Mouse (Mus musculus): Measurements from ENCODE around the gene Btbd9. TPM values are rescaled to one million over a fixed set of nuclear protein-coding genes. Genes with fewer than 3 reads are reported as not detected.

Btbd9 gene
- polyA plus RNA-seq, 1 experiment from 2014 or later: 59.7 TPM

DNA sequence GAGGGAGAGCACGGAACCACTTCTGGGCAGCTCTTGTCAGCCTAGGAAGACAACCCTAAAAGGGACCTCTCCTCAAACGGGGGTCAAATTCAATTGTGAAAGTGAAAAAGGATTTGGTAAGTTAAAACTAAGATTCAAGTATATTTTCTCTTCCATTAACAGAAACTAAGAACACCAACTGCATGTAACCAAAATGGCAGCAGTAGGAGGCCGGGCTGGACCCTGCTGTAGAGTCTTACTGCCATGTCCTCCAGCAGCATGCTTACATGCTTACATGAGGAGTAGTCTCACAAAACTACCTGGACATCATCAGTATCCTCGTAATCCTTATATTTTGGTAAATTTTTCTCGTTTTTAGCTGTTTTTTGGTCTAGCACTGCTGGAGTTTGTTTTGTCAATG is 86.2 kb downstream of the Btbd9 start:
- H3K4me1 ChIP-seq (ENCODE audit: control insufficient read depth, insufficient read depth, low read length): peaks cover 3% of the 10 kb centered on the region; the same call in 1 of the 2 replicates
- ATAC-seq (ENCODE audit: low FRiP score) (no peak), DNase-seq (ENCODE audit: low spot score, missing footprints) (peak; percentile 87)
- H3K4me3 ChIP-seq (ENCODE audit: low read depth, low read length): no peak overlapping the region
- WGBS: 77% methylated on average over 5 of the region's 5 CpGs
- H3K27ac ChIP-seq (ENCODE audit: low read depth, low read length): no peak overlapping the region
- H3K4me2 ChIP-seq: no peak overlapping the region
- no peaks in the 10 kb centered on the region for H3K36me3 ChIP-seq (ENCODE audit: control insufficient read depth, insufficient read depth, low read length)
- no peak overlapping the region for H3K9ac ChIP-seq (ENCODE audit: low read length)
- H3K27me3 ChIP-seq (ENCODE audit: control insufficient read depth, insufficient read depth, low read length): no peaks in the 10 kb centered on the region
- H3K9me3 ChIP-seq (ENCODE audit: control insufficient read depth, low read length): no peaks in the 10 kb centered on the region

- ATAC-seq (ENCODE audit: low FRiP score) (peak; percentile 64; the same call in 1 of the 2 replicates), DNase-seq (ENCODE audit: low spot score, missing footprints) (peak; percentile 86)
- no peak overlapping the region for H3K9ac ChIP-seq (ENCODE audit: low read length)
- H3K27ac ChIP-seq (ENCODE audit: low read depth, low read length): no peak overlapping the region
- H3K4me2 ChIP-seq: no peak overlapping the region
- peaks cover 3% of the 10 kb centered on the region; the same call in 1 of the 2 replicates for H3K4me1 ChIP-seq (ENCODE audit: control insufficient read depth, insufficient read depth, low read length)
- no peaks in the 10 kb centered on the region for H3K9me3 ChIP-seq (ENCODE audit: control insufficient read depth, low read length)
- H3K27me3 ChIP-seq (ENCODE audit: control insufficient read depth, insufficient read depth, low read length): no peaks in the 10 kb centered on the region
- H3K4me3 ChIP-seq (ENCODE audit: low read depth, low read length): no peak overlapping the region
- 18% methylated on average over 7 of the region's 7 CpGs for WGBS
- no peaks in the 10 kb centered on the region for H3K36me3 ChIP-seq (ENCODE audit: control insufficient read depth, insufficient read depth, low read length)
Measured at GRCm38 (mm10) chr17:30489629-30490028, 86.7 kb downstream of the Btbd9 start.

- Histone ChIP-seq H3K27me3 (ENCODE audit: control insufficient read depth, insufficient read depth, low read length) (no peaks in the 10 kb centered on the region), H3K4me3 (ENCODE audit: low read depth, low read length) (no peak overlapping the region), H3K4me2 (no peak overlapping the region), H3K9ac (ENCODE audit: low read length) (no peak overlapping the region), H3K4me1 (ENCODE audit: control insufficient read depth, insufficient read depth, low read length) (0 out of 2 replicates have a peak, but pooled peaks cover 3% of the 10 kb centered on the region), H3K27ac (ENCODE audit: low read depth, low read length) (no peak overlapping the region), H3K36me3 (ENCODE audit: control insufficient read depth, insufficient read depth, low read length) (no peaks in the 10 kb centered on the region), H3K9me3 (ENCODE audit: control insufficient read depth, low read length) (no peaks in the 10 kb centered on the region)
- ATAC-seq (ENCODE audit: low FRiP score): no peak
- 93% methylated on average over 5 of the region's 5 CpGs for WGBS
- DNase-seq (ENCODE audit: low spot score, missing footprints): peak; percentile 61
Measured at GRCm38 (mm10) chr17:30487695-30488094, 88.6 kb downstream of the Btbd9 start.

- no peak overlapping the region for H3K4me3 ChIP-seq (ENCODE audit: low read depth, low read length)
- H3K27ac ChIP-seq (ENCODE audit: low read depth, low read length): no peak overlapping the region
- DNase-seq (ENCODE audit: low spot score, missing footprints) (peak; percentile 69), ATAC-seq (ENCODE audit: low FRiP score) (no peak)
- H3K9ac ChIP-seq (ENCODE audit: low read length): no peak overlapping the region
- H3K4me2 ChIP-seq: no peak overlapping the region
- H3K4me1 ChIP-seq (ENCODE audit: control insufficient read depth, insufficient read depth, low read length): 0 out of 2 replicates have a peak, but pooled peaks cover 3% of the 10 kb centered on the region
- no peaks in the 10 kb centered on the region for H3K36me3 ChIP-seq (ENCODE audit: control insufficient read depth, insufficient read depth, low read length)
- no peaks in the 10 kb centered on the region for H3K27me3 ChIP-seq (ENCODE audit: control insufficient read depth, insufficient read depth, low read length)
- no peaks in the 10 kb centered on the region for H3K9me3 ChIP-seq (ENCODE audit: control insufficient read depth, low read length)
- WGBS: 83% methylated on average over 4 of the region's 4 CpGs
Measured at GRCm38 (mm10) chr17:30485067-30485854, 91.0 kb downstream of the Btbd9 start.

DNA sequence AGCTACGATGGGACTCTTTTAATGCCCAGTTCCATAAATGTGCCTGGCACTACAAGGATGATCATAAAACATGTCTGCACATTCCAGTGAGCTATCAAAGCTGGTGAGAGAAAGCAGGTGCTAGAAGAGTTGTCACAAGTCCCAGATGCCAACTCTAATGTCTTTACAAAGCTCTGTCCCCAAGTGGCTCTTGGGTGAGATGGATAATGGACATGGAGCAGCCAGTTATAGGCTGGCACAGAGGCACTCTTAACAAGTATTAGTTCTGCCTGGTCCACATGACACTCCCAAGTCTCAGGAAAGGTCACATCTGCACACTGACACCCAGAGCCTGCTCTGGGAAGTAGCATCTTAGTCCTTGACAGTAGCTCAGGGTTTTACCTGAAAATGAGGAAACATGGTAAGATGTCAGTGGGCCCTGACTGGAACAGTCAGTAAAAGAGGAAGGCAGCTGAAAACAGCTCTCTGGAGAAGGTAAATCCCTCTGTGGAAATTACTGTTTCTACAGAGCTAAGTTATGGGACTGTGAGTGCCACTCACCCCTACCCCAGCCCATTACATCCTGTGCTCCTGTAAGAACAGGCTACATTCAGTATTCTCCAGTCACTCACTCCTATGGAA is 91.7 kb downstream of the Btbd9 start:
- DNase-seq (ENCODE audit: low spot score, missing footprints) (no peak), ATAC-seq (ENCODE audit: low FRiP score) (no peak)
- WGBS: 100% methylated on average over 1 of the region's 1 CpGs
- Histone ChIP-seq H3K27me3 (ENCODE audit: control insufficient read depth, insufficient read depth, low read length) (no peaks in the 10 kb centered on the region), H3K9ac (ENCODE audit: low read length) (no peak overlapping the region), H3K4me3 (ENCODE audit: low read depth, low read length) (no peak overlapping the region), H3K9me3 (ENCODE audit: control insufficient read depth, low read length) (no peaks in the 10 kb centered on the region), H3K27ac (ENCODE audit: low read depth, low read length) (no peak overlapping the region), H3K36me3 (ENCODE audit: control insufficient read depth, insufficient read depth, low read length) (no peaks in the 10 kb centered on the region), H3K4me2 (no peak overlapping the region), H3K4me1 (ENCODE audit: control insufficient read depth, insufficient read depth, low read length) (0 out of 2 replicates have a peak, but pooled peaks cover 2% of the 10 kb centered on the region)

DNA sequence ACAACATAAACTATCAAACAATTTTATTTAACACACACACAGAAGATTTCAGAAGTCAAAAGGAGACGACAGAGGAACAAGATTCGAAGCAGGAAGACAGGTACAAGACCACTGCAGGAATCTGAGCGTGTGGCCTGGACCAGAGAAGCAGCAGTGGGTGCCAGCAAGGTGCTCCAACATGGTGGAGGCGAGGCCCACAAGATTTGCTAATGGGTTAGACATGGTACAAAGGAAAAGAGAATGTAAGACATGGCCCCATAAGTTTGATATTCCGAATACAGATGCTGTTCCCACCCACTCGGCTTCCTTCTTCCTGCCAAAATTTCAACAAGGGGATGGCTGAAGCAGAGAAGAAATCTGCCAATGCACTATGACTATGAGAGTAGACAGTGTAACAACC is 94.5 kb downstream of the Btbd9 start:
- WGBS: 94% methylated on average over 6 of the region's 6 CpGs
- no peaks in the 10 kb centered on the region for H3K27me3 ChIP-seq (ENCODE audit: control insufficient read depth, insufficient read depth, low read length)
- no peak overlapping the region for H3K9ac ChIP-seq (ENCODE audit: low read length)
- ATAC-seq (ENCODE audit: low FRiP score) (no peak), DNase-seq (ENCODE audit: low spot score, missing footprints) (no peak)
- no peaks in the 10 kb centered on the region for H3K9me3 ChIP-seq (ENCODE audit: control insufficient read depth, low read length)
- no peak overlapping the region for H3K4me3 ChIP-seq (ENCODE audit: low read depth, low read length)
- H3K4me2 ChIP-seq: no peak overlapping the region
- no peak overlapping the region for H3K27ac ChIP-seq (ENCODE audit: low read depth, low read length)
- no peaks in the 10 kb centered on the region for H3K36me3 ChIP-seq (ENCODE audit: control insufficient read depth, insufficient read depth, low read length)
- no peaks in the 10 kb centered on the region for H3K4me1 ChIP-seq (ENCODE audit: control insufficient read depth, insufficient read depth, low read length)

GRCm38 (mm10) chr17:30481341-30481740 is 94.9 kb downstream of the Btbd9 start:
- no peak overlapping the region for H3K4me2 ChIP-seq
- no peaks in the 10 kb centered on the region for H3K27me3 ChIP-seq (ENCODE audit: control insufficient read depth, insufficient read depth, low read length)
- no peaks in the 10 kb centered on the region for H3K36me3 ChIP-seq (ENCODE audit: control insufficient read depth, insufficient read depth, low read length)
- no peak for ATAC-seq (ENCODE audit: low FRiP score)
- H3K9ac ChIP-seq (ENCODE audit: low read length): no peak overlapping the region
- no peak overlapping the region for H3K27ac ChIP-seq (ENCODE audit: low read depth, low read length)
- peak; percentile 4 for DNase-seq (ENCODE audit: low spot score, missing footprints)
- no peak overlapping the region for H3K4me3 ChIP-seq (ENCODE audit: low read depth, low read length)
- 96% methylated on average over 10 of the region's 10 CpGs for WGBS
- no peaks in the 10 kb centered on the region for H3K4me1 ChIP-seq (ENCODE audit: control insufficient read depth, insufficient read depth, low read length)
- H3K9me3 ChIP-seq (ENCODE audit: control insufficient read depth, low read length): no peaks in the 10 kb centered on the region

- WGBS: 89% methylated on average over 8 of the region's 8 CpGs
- no peak overlapping the region for H3K4me3 ChIP-seq (ENCODE audit: low read depth, low read length)
- ATAC-seq (ENCODE audit: low FRiP score): no peak
Measured at GRCm38 (mm10) chr17:30480381-30480780, 95.9 kb downstream of the Btbd9 start.

GRCm38 (mm10) chr17:30478181-30478580 is 98.1 kb downstream of the Btbd9 start:
- DNase-seq (ENCODE audit: low spot score, missing footprints): peak; percentile 75
- Histone ChIP-seq H3K4me1 (ENCODE audit: control insufficient read depth, insufficient read depth, low read length) (no peaks in the 10 kb centered on the region), H3K27ac (ENCODE audit: low read depth, low read length) (no peak overlapping the region), H3K36me3 (ENCODE audit: control insufficient read depth, insufficient read depth, low read length) (no peaks in the 10 kb centered on the region), H3K9ac (ENCODE audit: low read length) (no peak overlapping the region), H3K4me3 (ENCODE audit: low read depth, low read length) (no peak overlapping the region), H3K27me3 (ENCODE audit: control insufficient read depth, insufficient read depth, low read length) (no peaks in the 10 kb centered on the region), H3K9me3 (ENCODE audit: control insufficient read depth, low read length) (no peaks in the 10 kb centered on the region), H3K4me2 (no peak overlapping the region)
- 58% methylated on average over 9 of the region's 9 CpGs for WGBS
- no peak for ATAC-seq (ENCODE audit: low FRiP score)

More at GRCm38 (mm10) chr17:30480381-30480780, 95.9 kb downstream of the Btbd9 start:
- no peak overlapping the region for H3K27ac ChIP-seq (ENCODE audit: low read depth, low read length)
- H3K9ac ChIP-seq (ENCODE audit: low read length): no peak overlapping the region
- H3K4me1 ChIP-seq (ENCODE audit: control insufficient read depth, insufficient read depth, low read length): no peaks in the 10 kb centered on the region
- no peaks in the 10 kb centered on the region for H3K27me3 ChIP-seq (ENCODE audit: control insufficient read depth, insufficient read depth, low read length)
- no peaks in the 10 kb centered on the region for H3K9me3 ChIP-seq (ENCODE audit: control insufficient read depth, low read length)
- no peak overlapping the region for H3K4me2 ChIP-seq
- peak; percentile 28 for DNase-seq (ENCODE audit: low spot score, missing footprints)
- H3K36me3 ChIP-seq (ENCODE audit: control insufficient read depth, insufficient read depth, low read length): no peaks in the 10 kb centered on the region

Measured in midbrain, embryonic 11.5 days (tissue).